Mouse (Mus musculus) liver, adult 2 months (tissue): ENCODE data around the gene Rpl5.

Experiments used
- CTCF ChIP-seq: fragments of 200-500 bp; IDR thresholded peaks from 2 replicates; pipeline ENCODE4 v1.5.1; 2011; ENCODE audit warnings: low read depth, low read length, control low read depth
- POLR2A ChIP-seq: fragments of 200-500 bp; IDR thresholded peaks from 2 replicates; pipeline ENCODE4 v1.6.1; 2011; ENCODE audit warnings: low read length, control low read depth; ENCODE audit not compliant: insufficient read depth; ENCODE audit errors: extremely low read depth

DNA sequence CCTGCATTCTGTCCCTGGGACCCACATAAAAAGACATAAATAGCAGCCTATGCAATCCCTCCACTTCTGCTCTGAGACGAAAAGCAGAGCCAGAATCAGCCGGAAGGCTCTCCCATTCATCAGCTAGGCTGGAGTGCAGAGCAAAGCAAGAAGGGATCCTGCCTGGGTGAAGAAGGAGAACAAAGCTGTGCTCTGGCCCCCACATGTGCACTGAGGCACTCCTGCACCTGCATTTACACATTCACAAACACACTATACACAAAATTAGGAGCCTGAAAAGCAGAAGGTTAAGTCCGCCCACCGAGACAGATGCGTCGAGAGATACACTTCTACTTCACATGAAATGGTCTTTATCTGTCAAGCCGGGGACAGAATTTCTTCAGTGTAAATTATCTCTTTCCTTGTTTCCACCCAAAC lies 26.4 kb upstream of the Rpl5 start:
- TF ChIP-seq CTCF (no peak), POLR2A (no peak)
